Comparison of ENCODE assay signal across 9 mouse cellular contexts in genomic region chr1:153894979-153895378, GRCm38 (mm10). TPM values are rescaled to one million over a fixed set of nuclear protein-coding genes. Genes with fewer than 3 reads are reported as not detected.
DNase-seq lines count a peak whose midpoint lies in the region; ATAC-seq lines count a peak whose summit lies in the region.
"Had no signal": no experiment of that assay in that cellular context is flagged by ENCODE, and none has a peak within 500 bp of the region (broad histone marks: within the 10 kb centered on the region; RNA-seq: fewer than 3 reads in every experiment).

No protein-coding gene starts in this region.

- H3K9me3 ChIP-seq in hindbrain, embryonic 14.5 days (ENCODE audit: control insufficient read depth, low read length), result no peaks in the 10 kb centered on the region

- peak; percentile 69 for DNase-seq in ovary, postnatal 14 days (ENCODE audit: low spot score)
- no peak for DNase-seq in ovary, postnatal 10 days (ENCODE audit: low spot score)
- DNase-seq in brain, adult 2 months (ENCODE audit: low read depth, low spot score), result peak; percentile 92
- peak; percentile 34 for DNase-seq in fibroblast of lung, adult 2 months (ENCODE audit: low read depth)
- peak; percentile 92 for DNase-seq in hindbrain, embryonic 14.5 days (ENCODE audit: low spot score)
- DNase-seq in left cerebral cortex, postnatal 36 days (ENCODE audit: low spot score in 2 of 2), result peak; percentile 69 to 80
- DNase-seq in thymus, postnatal 10 days (ENCODE audit: low spot score in 2 of 2), result peak; percentile 47 to 74

- no peaks in the 10 kb centered on the region for H3K36me3 ChIP-seq in hindbrain, embryonic 14.5 days (replicated peaks; ENCODE audit: control insufficient read depth, insufficient read depth)

- H3K27me3 ChIP-seq in hindbrain, embryonic 14.5 days (ENCODE audit: control insufficient read depth, insufficient read depth, low read length), result no peaks in the 10 kb centered on the region

- 36% methylated on average over 5 of the region's 5 CpGs for WGBS in hindbrain, embryonic 14.5 days

- peaks cover 8% of the 10 kb centered on the region; the same call in 1 of the 2 replicates for H3K4me1 ChIP-seq in hindbrain, embryonic 14.5 days (replicated peaks; ENCODE audit: control insufficient read depth, insufficient read depth, low read length)

- no peak for ATAC-seq in hindbrain, embryonic 14.5 days (ENCODE audit: low FRiP score)
- ATAC-seq in neutrophil, adult 5-6 weeks (ENCODE audit: extremely low read depth, insufficient number of reproducible peaks, low FRiP score, poor library complexity, severe bottlenecking), result peak; percentile 51; the same call in 1 of the 2 replicates

- no peak overlapping the region for H3K4me3 ChIP-seq in hindbrain, embryonic 14.5 days (replicated peaks; ENCODE audit: low read length)

- no peak overlapping the region for H3K9ac ChIP-seq in hindbrain, embryonic 14.5 days

- H3K27ac ChIP-seq in hindbrain, embryonic 14.5 days, result no peak overlapping the region

- H3K4me2 ChIP-seq in hindbrain, embryonic 14.5 days (replicated peaks), result no peak overlapping the region

- intact Hi-C loops in left cerebral cortex, postnatal 36 days (cut with DNase I), result loop anchor here (1.0 to 5.0 kb wide), 2 partner anchors 286 to 832 kb away; no protein-coding TSS in a partner anchor

RNA-seq across cellular contexts. Expression of gene Teddm1a, which starts 3.4 kb away (rescaled TPM):
- not detected in 2 replicates for polyA plus RNA-seq in hindbrain, embryonic 14.5 days (2014; fragmentation: Nextera tagmentation; extraction: Ambion mirVana)
- total RNA-seq in left cerebral cortex, postnatal 36 days (2021), result not detected
- total RNA-seq in neutrophil, adult 5-6 weeks (2017), result not detected in 2 replicates
- polyA plus RNA-seq: heart, embryonic 16.5 days had no signal

RNA-seq across cellular contexts. Expression of gene Glul, which starts 4.8 kb away (rescaled TPM):
- polyA plus RNA-seq in hindbrain, embryonic 14.5 days (2014; fragmentation: Nextera tagmentation; extraction: Ambion mirVana), result 199 and 206 TPM in 2 replicates
- total RNA-seq in left cerebral cortex, postnatal 36 days (2021), result 1,000 to 10,000 TPM; 1,847 to 2,050 TPM
- 77.4 and 82.9 TPM in 2 replicates for total RNA-seq in neutrophil, adult 5-6 weeks (2017)

RNA-seq across cellular contexts. Expression of gene Teddm2, which starts 5.0 kb away (rescaled TPM):
- polyA plus RNA-seq in hindbrain, embryonic 14.5 days (2014; fragmentation: Nextera tagmentation; extraction: Ambion mirVana), result 0.98 and 1.4 TPM in 2 replicates
- 1 to 10 TPM; 3.6 to 3.9 TPM for total RNA-seq in left cerebral cortex, postnatal 36 days (2021)
- total RNA-seq in neutrophil, adult 5-6 weeks (2017), result 1.1 and 1.5 TPM in 2 replicates

RNA-seq across cellular contexts. Expression of gene Teddm1b, which starts 20.8 kb away (rescaled TPM):
- 0.25 and 0.51 TPM in 2 replicates for polyA plus RNA-seq in hindbrain, embryonic 14.5 days (2014; fragmentation: Nextera tagmentation; extraction: Ambion mirVana)
- not detected for total RNA-seq in left cerebral cortex, postnatal 36 days (2021)
- 0.25 TPM in 1 of 2 replicates, not detected in the other for total RNA-seq in neutrophil, adult 5-6 weeks (2017)

RNA-seq across cellular contexts. Expression of gene Rgsl1, which starts 51.0 kb away (rescaled TPM):
- 0.13 and 0.16 TPM in 2 replicates for polyA plus RNA-seq in hindbrain, embryonic 14.5 days (2014; fragmentation: Nextera tagmentation; extraction: Ambion mirVana)
- total RNA-seq in left cerebral cortex, postnatal 36 days (2021), result 1 to 10 TPM; 1.3 to 2.3 TPM
- 0.25 TPM in 1 of 2 replicates, not detected in the other for total RNA-seq in neutrophil, adult 5-6 weeks (2017)
- polyA plus RNA-seq: heart, embryonic 16.5 days had no signal

Comparison
In these comparisons a context has a peak if more than half of its experiments do, and no peak if none do; other contexts are left out.
1. RNA of gene Glul, which starts 4.8 kb away (total RNA-seq): 1,847 to 2,050 TPM in left cerebral cortex, postnatal 36 days; 77.4 to 82.9 TPM in neutrophil, adult 5-6 weeks; every median in the first group is over 10 times any median in the second.